Mouse (Mus musculus) stomach, embryonic 14.5 days (tissue): ENCODE measurements around the gene Vmn1r224. TPM values are rescaled to one million over a fixed set of nuclear protein-coding genes. Genes with fewer than 3 reads are reported as not detected.

Experiments used
- ATAC-seq: fragments of 200-750 bp; cut with Nextera tagmentation; 2 replicates; pipeline ENCODE4 v1.8.0; 2017; ENCODE audit warnings: low read depth, moderate TSS enrichment; ENCODE audit not compliant: insufficient number of reproducible peaks, insufficient read depth, low FRiP score
- H3K27ac ChIP-seq: fragments of 300-500 bp; sonication (generic); 2 replicates; pipeline ENCODE4 v1.5.1; 2014; ENCODE audit warnings: mild to moderate bottlenecking, low read length, moderate library complexity, mixed read lengths
- H3K27me3 ChIP-seq: fragments of 300-500 bp; sonication (generic); 2 replicates; pipeline ENCODE4 v1.6.1; 2014; ENCODE audit warnings: low read length, control low read depth, mixed read lengths; ENCODE audit not compliant: control insufficient read depth, insufficient read depth
- H3K36me3 ChIP-seq: fragments of 300-500 bp; sonication (generic); 2 replicates; pipeline ENCODE4 v1.6.1; 2014; ENCODE audit warnings: mild to moderate bottlenecking, control low read depth, low read length, moderate library complexity, mixed read lengths; ENCODE audit not compliant: control insufficient read depth, insufficient read depth
- H3K4me1 ChIP-seq: fragments of 300-500 bp; sonication (generic); 2 replicates; pipeline ENCODE4 v1.6.1; 2014; ENCODE audit warnings: low read length, control low read depth, mixed read lengths; ENCODE audit not compliant: control insufficient read depth, insufficient read depth
- H3K4me2 ChIP-seq: fragments of 300-500 bp; sonication (generic); replicated peaks from 2 replicates; pipeline ENCODE4 v1.6.1; 2014; ENCODE audit warnings: low read depth, low read length, control low read depth
- H3K4me3 ChIP-seq: fragments of 300-500 bp; sonication (generic); 2 replicates; pipeline ENCODE4 v1.5.1; 2014; ENCODE audit warnings: low read depth, low read length, control low read depth
- H3K9ac ChIP-seq: fragments of 300-500 bp; sonication (generic); replicated peaks from 2 replicates; pipeline ENCODE4 v1.6.1; 2014; ENCODE audit warnings: low read depth, mild to moderate bottlenecking, control low read depth, low read length, moderate library complexity, mixed read lengths
- H3K9me3 ChIP-seq: fragments of 300-500 bp; sonication (generic); 2 replicates; pipeline ENCODE4 v1.6.1; 2016; ENCODE audit warnings: low read depth, low read length, control low read depth; ENCODE audit not compliant: control insufficient read depth
- WGBS: fragments of 180-500 bp; shearing (Covaris S2); extraction: QIAGEN DNeasy Blood & Tissue Kit; methylation state at CpG from one replicate; pipeline ENCODE4 v1.1.7; 2014; 5-methylcytosine and 5-hydroxymethylcytosine counted together
- polyA plus RNA-seq: library from polyadenylated mRNA; unstranded; fragments of >200 nt; fragmentation: Nextera tagmentation; extraction: Ambion mirVana; gene quantifications from 2 replicates; pipeline ENCODE4 v1.2.1, GENCODE M21; 2014

Gene Vmn1r224
- not detected in 2 replicates for polyA plus RNA-seq

DNA sequence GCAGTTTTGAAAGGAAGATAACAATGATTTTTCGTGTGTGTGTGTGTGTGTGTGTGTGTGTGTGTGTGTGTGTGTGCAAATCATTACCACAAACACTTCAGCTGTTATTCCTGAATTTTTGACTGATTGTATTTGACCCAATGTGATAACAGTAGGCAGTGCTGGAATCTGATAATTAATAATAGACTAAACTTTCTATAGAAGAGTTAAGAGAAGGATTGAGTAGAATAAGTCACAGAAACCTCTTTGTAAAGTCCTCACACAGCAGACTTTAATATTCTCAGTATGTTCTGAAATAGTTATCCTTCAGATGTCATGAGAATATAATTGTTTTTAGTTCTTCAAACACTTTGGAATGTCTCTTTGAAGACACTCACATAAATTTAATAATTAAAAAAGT lies at the start of gene Vmn1r224:
Gene Vmn1r224 (plus strand): TSS at position 301 of the 400 bp plus-strand sequence.
- no peak within 1 kb of the TSS for H3K9ac ChIP-seq
- H3K36me3 ChIP-seq, result no peaks in the 10 kb centered on the region
- no peak for ATAC-seq
- WGBS, result 21% methylated on average over 1 of the region's 1 CpGs
- no peak within 1 kb of the TSS for H3K4me2 ChIP-seq
- H3K4me3 ChIP-seq, result no peak within 1 kb of the TSS
- H3K4me1 ChIP-seq, result no peaks in the 10 kb centered on the region
- H3K9me3 ChIP-seq, result no peaks in the 10 kb centered on the region; the same call in 1 of the 2 replicates
- H3K27me3 ChIP-seq, result no peaks in the 10 kb centered on the region
- no peak within 1 kb of the TSS for H3K27ac ChIP-seq

- WGBS, result 56% methylated on average over 2 of the region's 2 CpGs
- no peak overlapping the region for H3K4me2 ChIP-seq
- no peaks in the 10 kb centered on the region for H3K27me3 ChIP-seq
- peaks cover 9% of the 10 kb centered on the region; the same call in 1 of the 2 replicates for H3K9me3 ChIP-seq
- ATAC-seq, result no peak
- H3K36me3 ChIP-seq, result no peaks in the 10 kb centered on the region
- H3K27ac ChIP-seq, result no peak overlapping the region
- no peak overlapping the region for H3K4me3 ChIP-seq
- H3K4me1 ChIP-seq, result no peaks in the 10 kb centered on the region
- no peak overlapping the region for H3K9ac ChIP-seq
These were observed 14.8 kb upstream of the Vmn1r224 start for GRCm38 (mm10) chr17:20399105-20399504.

DNA sequence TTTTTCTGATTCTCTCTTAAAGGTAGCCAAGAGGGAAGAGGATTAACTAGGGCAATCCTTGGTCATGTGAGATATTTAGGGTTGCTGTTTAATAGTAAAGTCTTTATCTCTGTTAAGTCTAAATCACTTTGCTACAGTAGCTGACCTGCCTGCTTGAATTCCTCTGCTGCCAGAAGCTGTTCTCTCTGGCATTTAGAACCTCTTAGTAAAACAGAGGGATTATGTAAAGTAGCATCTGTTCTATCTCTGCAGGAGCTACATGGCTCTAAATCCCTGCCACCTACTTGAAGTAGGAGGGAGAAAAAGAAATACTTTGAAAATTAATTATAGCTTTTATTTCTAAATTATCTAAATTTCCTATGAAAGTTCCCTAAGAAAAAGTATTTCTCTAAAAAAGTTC lies 25.3 kb downstream of the Vmn1r224 start:
- Histone ChIP-seq H3K27ac (no peak overlapping the region), H3K9me3 (no peaks in the 10 kb centered on the region), H3K4me1 (no peaks in the 10 kb centered on the region), H3K9ac (no peak overlapping the region), H3K27me3 (no peaks in the 10 kb centered on the region), H3K36me3 (no peaks in the 10 kb centered on the region), H3K4me3 (no peak overlapping the region), H3K4me2 (no peak overlapping the region)
- ATAC-seq, result no peak

GRCm38 (mm10) chr17:20473311-20473710 lies 59.4 kb downstream of the Vmn1r224 start:
- WGBS, result 73% methylated on average over 3 of the region's 3 CpGs

More at GRCm38 (mm10) chr17:20473311-20473710, 59.4 kb downstream of the Vmn1r224 start:
- H3K36me3 ChIP-seq, result no peaks in the 10 kb centered on the region
- no peak overlapping the region for H3K4me3 ChIP-seq
- H3K27me3 ChIP-seq, result no peaks in the 10 kb centered on the region
- H3K27ac ChIP-seq, result no peak overlapping the region
- no peak overlapping the region for H3K4me2 ChIP-seq
- no peak overlapping the region for H3K9ac ChIP-seq
- H3K4me1 ChIP-seq, result no peaks in the 10 kb centered on the region
- ATAC-seq, result no peak
- H3K9me3 ChIP-seq, result no peaks in the 10 kb centered on the region; the same call in 1 of the 2 replicates

Other genes with a start within 250 kb of the Vmn1r224 start
- not detected in 2 replicates for gene Fpr-rs6, start 231.0 kb upstream of the Vmn1r224 start, polyA plus RNA-seq
- gene Vmn2r105, start 179.1 kb upstream of the Vmn1r224 start, polyA plus RNA-seq, result not detected in 2 replicates
- not detected in 2 replicates for gene Vmn2r106, start 128.6 kb upstream of the Vmn1r224 start, polyA plus RNA-seq
- not detected in 2 replicates for gene Vmn2r107, start 68.9 kb upstream of the Vmn1r224 start, polyA plus RNA-seq
- not detected in 2 replicates for gene Vmn2r108, start 67.2 kb downstream of the Vmn1r224 start, polyA plus RNA-seq
- gene Vmn1r225, start 84.0 kb downstream of the Vmn1r224 start, polyA plus RNA-seq, result not detected in 2 replicates
- gene Vmn2r109, start 150.6 kb downstream of the Vmn1r224 start, polyA plus RNA-seq, result not detected in 2 replicates
- 0.06 TPM in 1 of 2 replicates, not detected in the other for gene Vmn2r110, start 182.3 kb downstream of the Vmn1r224 start, polyA plus RNA-seq
- gene Fpr-rs3, start 210.7 kb downstream of the Vmn1r224 start, polyA plus RNA-seq, result not detected in 2 replicates